Mouse (Mus musculus) G1E (cell line): ENCODE data around the gene Lrrc75a.
"Not testable (repeated sequence)": the region's sequence is repeated elsewhere in the genome, so short reads cannot be mapped to it uniquely, and the experiment has no call there.

Experiments used
- CTCF ChIP-seq: IDR thresholded peaks from 2 replicates; pipeline ENCODE4 v1.5.1; 2012; ENCODE audit warnings: low read depth, low read length, inconsistent platforms, mixed read lengths
- GATA1 ChIP-seq: IDR thresholded peaks from 2 replicates; pipeline ENCODE4 v1.6.1; 2012; ENCODE audit warnings: borderline replicate concordance, low read length, inconsistent platforms, mixed read lengths
- GATA2 ChIP-seq: IDR thresholded peaks from 2 replicates; pipeline ENCODE4 v1.6.1; 2012; ENCODE audit warnings: low read depth, low read length, inconsistent platforms, borderline replicate concordance
- POLR2AphosphoS5 ChIP-seq: IDR thresholded peaks from 2 replicates; pipeline ENCODE4 v1.6.1; 2012; ENCODE audit warnings: low read depth, low read length, inconsistent platforms; ENCODE audit not compliant: insufficient replicate concordance
- TAL1 ChIP-seq: conservative IDR thresholded peaks from 2 replicates; pipeline ENCODE4 v1.6.1; 2012; ENCODE audit warnings: low read depth, low read length, inconsistent platforms, mixed read lengths

GRCm38 (mm10) chr11:62649803-62650202, 1.5 kb upstream of the Lrrc75a start:
- not testable (repeated sequence) for TF ChIP-seq GATA1, POLR2AphosphoS5, CTCF, GATA2, TAL1
